8 mouse cellular contexts compared by ENCODE assay signal in the genomic region with DNA sequence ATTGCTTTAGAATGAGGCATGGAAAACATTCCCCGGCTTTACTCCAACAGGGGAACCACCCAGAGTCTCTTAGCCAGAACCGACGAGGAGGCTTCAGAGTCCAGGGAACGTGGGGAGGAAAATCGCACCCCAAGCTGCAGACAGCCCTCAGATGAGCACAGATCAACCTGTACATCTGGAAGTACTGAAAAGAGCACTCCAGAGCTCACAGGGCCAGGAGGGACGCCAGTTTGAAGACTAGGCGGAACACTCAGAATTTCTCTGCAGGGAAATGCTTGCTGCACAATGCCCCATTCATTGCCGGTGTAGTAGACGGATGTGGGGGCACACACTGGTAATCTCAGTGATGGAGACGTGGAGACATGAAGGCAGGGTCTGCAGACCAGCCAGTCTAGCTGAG. TPM values are rescaled to one million over a fixed set of nuclear protein-coding genes. Genes with fewer than 3 reads are reported as not detected.
DNase-seq lines count a peak whose midpoint lies in the region; ATAC-seq and TF ChIP-seq lines count a peak whose summit lies in the region.

No protein-coding gene starts in this region.

- H3K27ac ChIP-seq in heart, embryonic 14.5 days (replicated peaks in 1 of 2; ENCODE audit: control insufficient read depth in 1 of 2, insufficient read depth in 1 of 2, low read depth in 2 of 2, low read length in 2 of 2): peak overlapping the region; percentile 29 to 38; a peak in 3 of 4 replicates
- H3K27ac ChIP-seq in limb, embryonic 15.5 days: peak overlapping the region; percentile 85

- no peak for ATAC-seq in heart, embryonic 14.5 days (ENCODE audit: insufficient number of reproducible peaks, insufficient read depth, low FRiP score, low read depth)
- ATAC-seq in limb, embryonic 15.5 days (ENCODE audit: insufficient number of reproducible peaks, low FRiP score, low TSS enrichment, low read depth): peak; percentile 49; the same call in 1 of the 2 replicates
- no peak for ATAC-seq in CD4-positive, CD25-positive, alpha-beta regulatory T cell, adult 4 months

- peaks cover 0 to 11% of the 10 kb centered on the region in 2 experiments; a peak in 3 of 4 replicates for H3K4me1 ChIP-seq in heart, embryonic 14.5 days (ENCODE audit: control insufficient read depth in 2 of 2, insufficient read depth in 2 of 2, low read length in 2 of 2)
- H3K4me1 ChIP-seq in limb, embryonic 15.5 days: peaks cover 19% of the 10 kb centered on the region

- no peaks in the 10 kb centered on the region for H3K9me3 ChIP-seq in heart, embryonic 14.5 days (ENCODE audit: control insufficient read depth, low read length)
- no peaks in the 10 kb centered on the region for H3K9me3 ChIP-seq in limb, embryonic 15.5 days

- peak overlapping the region; percentile 70 for H3K4me2 ChIP-seq in heart, embryonic 14.5 days (ENCODE audit: low read length)
- H3K4me2 ChIP-seq in limb, embryonic 15.5 days: peak overlapping the region; percentile 43

- H3K9ac ChIP-seq in heart, embryonic 14.5 days (ENCODE audit: low read length): peak overlapping the region; percentile 50; the same call in 1 of the 2 replicates
- no peak overlapping the region for H3K9ac ChIP-seq in limb, embryonic 15.5 days

- DNase-seq in brain, embryonic 14.5 days (ENCODE audit: low read depth): peak; percentile 45
- DNase-seq in embryo, embryonic 11 days: peak; percentile 54
- no peak for DNase-seq in MN1 (ENCODE audit: low spot score)
- DNase-seq in urinary bladder, adult 18-20 months (ENCODE audit: low spot score in 2 of 2): no peak
- DNase-seq in thymus, postnatal 14 days: no peak

- no peak for TF ChIP-seq CTCF in brain, embryonic 14.5 days (IDR thresholded peaks at IDR 0.05; ENCODE audit: borderline replicate concordance, extremely low read depth, insufficient read depth, insufficient read length)

- H3K27me3 ChIP-seq in heart, embryonic 14.5 days (ENCODE audit: control insufficient read depth, insufficient read depth, low read length): 0 out of 2 replicates have a peak, but pooled peaks cover 3% of the 10 kb centered on the region
- no peaks in the 10 kb centered on the region for H3K27me3 ChIP-seq in limb, embryonic 15.5 days

- H3K4me3 ChIP-seq in heart, embryonic 14.5 days (ENCODE audit: control insufficient read depth in 1 of 2, insufficient read depth in 1 of 2, low read depth in 1 of 2, low read length in 2 of 2): peak overlapping the region; percentile 8 to 25
- peak overlapping the region; percentile 20 for H3K4me3 ChIP-seq in limb, embryonic 15.5 days

- WGBS in heart, embryonic 14.5 days: 28% methylated on average over 10 of the region's 10 CpGs
- 17% methylated on average over 10 of the region's 10 CpGs for WGBS in limb, embryonic 15.5 days

- H3K36me3 ChIP-seq in heart, embryonic 14.5 days (ENCODE audit: control insufficient read depth, insufficient read depth, low read length): peaks cover 5% of the 10 kb centered on the region
- peaks cover 7% of the 10 kb centered on the region; the same call in 1 of the 2 replicates for H3K36me3 ChIP-seq in limb, embryonic 15.5 days

- no peak for TF ChIP-seq POLR2A in brain, embryonic 14.5 days (IDR thresholded peaks at IDR 0.05; ENCODE audit: borderline replicate concordance, extremely low read depth, insufficient read depth, insufficient read length, poor library complexity, severe bottlenecking)

RNA-seq across cellular contexts. Expression of a gene that starts 43.9 kb away (rescaled TPM):
- not detected in 2 replicates for polyA plus RNA-seq in brain, embryonic 14.5 days (2012; rRNA removed)
- 0.15 TPM in 1 of 2 replicates, not detected in the other for polyA plus RNA-seq in heart, embryonic 14.5 days (2014; fragmentation: Nextera tagmentation; extraction: Ambion mirVana)
- 0.96 and 1.3 TPM in 2 replicates for polyA plus RNA-seq in limb, embryonic 15.5 days (2015; fragmentation: Nextera tagmentation; extraction: Ambion mirVana)
- polyA plus RNA-seq in CD4-positive, CD25-positive, alpha-beta regulatory T cell, adult 4 months (2017; shearing (Covaris generic)): 1 to 10 TPM; 2.8 to 3.0 TPM

Comparison
In these comparisons a context has a peak if more than half of its experiments do, and no peak if none do; other contexts are left out.
1. DNase-seq: peak in brain, embryonic 14.5 days (single experiment) and embryo, embryonic 11 days (single experiment); none in MN1 (single experiment), urinary bladder, adult 18-20 months (0 of 2) and thymus, postnatal 14 days (single experiment).